Mouse (Mus musculus): ENCODE data around the gene Pam16. TPM values are rescaled to one million over a fixed set of nuclear protein-coding genes. Genes with fewer than 3 reads are reported as not detected.

The Pam16 gene
- total RNA-seq, 1 experiment, result 131 TPM

- in situ Hi-C loops (cut with MboI; ENCODE audit: low sequenced_read_pairs in 2 of 2, unreplicated experiment in 2 of 2), result no loop called here
- no peaks in the 10 kb centered on the region; a peak in 1 of 4 replicates for H3K4me1 ChIP-seq (ENCODE audit: control insufficient read depth in 2 of 2, insufficient read depth in 2 of 2, low read length in 2 of 2, poor library complexity in 1 of 2)
- no peak overlapping the region for H3K9ac ChIP-seq (ENCODE audit: insufficient read depth, low read depth, low read length, poor library complexity, severe bottlenecking)
- peaks cover 47% of the 10 kb centered on the region for H3K36me3 ChIP-seq (ENCODE audit: control insufficient read depth, insufficient read depth, low read length, poor library complexity, severe bottlenecking)
- H3K27ac ChIP-seq (ENCODE audit: insufficient read depth, low read depth, low read length, poor library complexity, severe bottlenecking), result no peak overlapping the region
- TF ChIP-seq ZNF384 (IDR thresholded peaks at IDR 0.05; ENCODE audit: low read depth, low read length) (no peak), CHD2 (IDR thresholded peaks at IDR 0.05; ENCODE audit: low read depth, low read length) (no peak), ZC3H11A (IDR thresholded peaks at IDR 0.05; ENCODE audit: borderline replicate concordance, low read depth, low read length) (no peak), MAFK (IDR thresholded peaks at IDR 0.05; ENCODE audit: insufficient read depth, low read depth, low read length) (no peak), HCFC1 (IDR thresholded peaks at IDR 0.05; ENCODE audit: borderline replicate concordance, insufficient read depth, low read length) (no peak)
- no peaks in the 10 kb centered on the region for H3K9me3 ChIP-seq (ENCODE audit: control insufficient read depth, insufficient read depth, low read depth, low read length)
- no peak overlapping the region for H3K4me3 ChIP-seq (ENCODE audit: insufficient read depth in 1 of 2, low read depth in 1 of 2, low read length in 2 of 2, poor library complexity in 1 of 2, severe bottlenecking in 1 of 2)
- DNase-seq (ENCODE audit: low read depth, low spot score), result no peak
Observed at GRCm38 (mm10) chr16:4614639-4615038, 10.1 kb downstream of the Pam16 start.

- Histone ChIP-seq H3K9ac (ENCODE audit: insufficient read depth, low read depth, low read length, poor library complexity, severe bottlenecking) (no peak overlapping the region), H3K36me3 (ENCODE audit: control insufficient read depth, insufficient read depth, low read length, poor library complexity, severe bottlenecking) (peaks cover 51% of the 10 kb centered on the region), H3K27ac (ENCODE audit: insufficient read depth, low read depth, low read length, poor library complexity, severe bottlenecking) (no peak overlapping the region), H3K4me3 (ENCODE audit: insufficient read depth in 1 of 2, low read depth in 1 of 2, low read length in 2 of 2, poor library complexity in 1 of 2, severe bottlenecking in 1 of 2) (no peak overlapping the region), H3K9me3 (ENCODE audit: control insufficient read depth, insufficient read depth, low read depth, low read length) (no peaks in the 10 kb centered on the region), H3K4me1 (ENCODE audit: control insufficient read depth in 2 of 2, insufficient read depth in 2 of 2, low read length in 2 of 2, poor library complexity in 1 of 2) (peaks cover 0 to 3% of the 10 kb centered on the region in 2 experiments; a peak in 1 of 4 replicates)
- TF ChIP-seq HCFC1 (IDR thresholded peaks at IDR 0.05; ENCODE audit: borderline replicate concordance, insufficient read depth, low read length) (no peak), ZC3H11A (IDR thresholded peaks at IDR 0.05; ENCODE audit: borderline replicate concordance, low read depth, low read length) (no peak), CHD2 (IDR thresholded peaks at IDR 0.05; ENCODE audit: low read depth, low read length) (no peak), ZNF384 (IDR thresholded peaks at IDR 0.05; ENCODE audit: low read depth, low read length) (no peak), MAFK (IDR thresholded peaks at IDR 0.05; ENCODE audit: insufficient read depth, low read depth, low read length) (no peak)
- in situ Hi-C loops (cut with MboI; ENCODE audit: low sequenced_read_pairs in 2 of 2, unreplicated experiment in 2 of 2), result no loop called here
- DNase-seq (ENCODE audit: low read depth, low spot score), result no peak
Observed at GRCm38 (mm10) chr16:4613736-4614135, 11.1 kb downstream of the Pam16 start.

- H3K4me1 ChIP-seq (ENCODE audit: control insufficient read depth in 2 of 2, insufficient read depth in 2 of 2, low read length in 2 of 2, poor library complexity in 1 of 2), result peaks cover 0 to 17% of the 10 kb centered on the region in 2 experiments
- in situ Hi-C loops (cut with MboI; ENCODE audit: low sequenced_read_pairs in 2 of 2, unreplicated experiment in 2 of 2), result no loop called here
- no peak overlapping the region for H3K27ac ChIP-seq (ENCODE audit: insufficient read depth, low read depth, low read length, poor library complexity, severe bottlenecking)
- TF ChIP-seq HCFC1 (IDR thresholded peaks at IDR 0.05; ENCODE audit: borderline replicate concordance, insufficient read depth, low read length) (no peak), MAFK (IDR thresholded peaks at IDR 0.05; ENCODE audit: insufficient read depth, low read depth, low read length) (no peak)
- peaks cover 55% of the 10 kb centered on the region for H3K36me3 ChIP-seq (ENCODE audit: control insufficient read depth, insufficient read depth, low read length, poor library complexity, severe bottlenecking)
- H3K4me3 ChIP-seq (ENCODE audit: insufficient read depth in 1 of 2, low read depth in 1 of 2, low read length in 2 of 2, poor library complexity in 1 of 2, severe bottlenecking in 1 of 2), result no peak overlapping the region
- no peaks in the 10 kb centered on the region for H3K9me3 ChIP-seq (ENCODE audit: control insufficient read depth, insufficient read depth, low read depth, low read length)
- no peak for DNase-seq (ENCODE audit: low read depth, low spot score)
- no peak overlapping the region for H3K9ac ChIP-seq (ENCODE audit: insufficient read depth, low read depth, low read length, poor library complexity, severe bottlenecking)
Observed at GRCm38 (mm10) chr16:4611676-4612075, 13.1 kb downstream of the Pam16 start.

- in situ Hi-C loops (cut with MboI; ENCODE audit: low sequenced_read_pairs in 2 of 2, unreplicated experiment in 2 of 2), result no loop called here
- Histone ChIP-seq H3K36me3 (ENCODE audit: control insufficient read depth, insufficient read depth, low read length, poor library complexity, severe bottlenecking) (peaks cover 55% of the 10 kb centered on the region), H3K4me1 (ENCODE audit: control insufficient read depth in 2 of 2, insufficient read depth in 2 of 2, low read length in 2 of 2, poor library complexity in 1 of 2) (peaks cover 0 to 21% of the 10 kb centered on the region in 2 experiments)
Observed at GRCm38 (mm10) chr16:4611193-4611592, 13.6 kb downstream of the Pam16 start.

GRCm38 (mm10) chr16:4608532-4609059 is 16.2 kb downstream of the Pam16 start:
- H3K9ac ChIP-seq (ENCODE audit: insufficient read depth, low read depth, low read length, poor library complexity, severe bottlenecking), result no peak overlapping the region
- peak overlapping the region in 1 of 2 experiments; percentile 15; a peak in 1 of 4 replicates for H3K4me3 ChIP-seq (ENCODE audit: insufficient read depth in 1 of 2, low read depth in 1 of 2, low read length in 2 of 2, poor library complexity in 1 of 2, severe bottlenecking in 1 of 2)
- in situ Hi-C loops (cut with MboI; ENCODE audit: low sequenced_read_pairs in 2 of 2, unreplicated experiment in 2 of 2), result no loop called here
- DNase-seq (ENCODE audit: low read depth, low spot score), result no peak
- TF ChIP-seq HCFC1 (IDR thresholded peaks at IDR 0.05; ENCODE audit: borderline replicate concordance, insufficient read depth, low read length), result no peak
- TF ChIP-seq ZNF384 (IDR thresholded peaks at IDR 0.05; ENCODE audit: low read depth, low read length), result no peak
- H3K4me1 ChIP-seq (ENCODE audit: control insufficient read depth in 2 of 2, insufficient read depth in 2 of 2, low read length in 2 of 2, poor library complexity in 1 of 2), result peaks cover 8 to 47% of the 10 kb centered on the region in 2 experiments
- H3K27ac ChIP-seq (ENCODE audit: insufficient read depth, low read depth, low read length, poor library complexity, severe bottlenecking), result no peak overlapping the region
- no peaks in the 10 kb centered on the region for H3K9me3 ChIP-seq (ENCODE audit: control insufficient read depth, insufficient read depth, low read depth, low read length)
- peaks cover 35% of the 10 kb centered on the region for H3K36me3 ChIP-seq (ENCODE audit: control insufficient read depth, insufficient read depth, low read length, poor library complexity, severe bottlenecking)

More at GRCm38 (mm10) chr16:4611193-4611592, 13.6 kb downstream of the Pam16 start:
- TF ChIP-seq ZC3H11A (IDR thresholded peaks at IDR 0.05; ENCODE audit: borderline replicate concordance, low read depth, low read length) (no peak), MAFK (IDR thresholded peaks at IDR 0.05; ENCODE audit: insufficient read depth, low read depth, low read length) (no peak), CHD2 (IDR thresholded peaks at IDR 0.05; ENCODE audit: low read depth, low read length) (no peak), ZNF384 (IDR thresholded peaks at IDR 0.05; ENCODE audit: low read depth, low read length) (no peak), HCFC1 (IDR thresholded peaks at IDR 0.05; ENCODE audit: borderline replicate concordance, insufficient read depth, low read length) (no peak)
- no peak overlapping the region for H3K27ac ChIP-seq (ENCODE audit: insufficient read depth, low read depth, low read length, poor library complexity, severe bottlenecking)
- no peaks in the 10 kb centered on the region for H3K9me3 ChIP-seq (ENCODE audit: control insufficient read depth, insufficient read depth, low read depth, low read length)
- H3K9ac ChIP-seq (ENCODE audit: insufficient read depth, low read depth, low read length, poor library complexity, severe bottlenecking), result no peak overlapping the region
- no peak overlapping the region for H3K4me3 ChIP-seq (ENCODE audit: insufficient read depth in 1 of 2, low read depth in 1 of 2, low read length in 2 of 2, poor library complexity in 1 of 2, severe bottlenecking in 1 of 2)
- no peak for DNase-seq (ENCODE audit: low read depth, low spot score)
